Mouse (Mus musculus) liver, embryonic 13.5 days (tissue): ENCODE data around the gene Wwox. TPM values are rescaled to one million over a fixed set of nuclear protein-coding genes. Genes with fewer than 3 reads are reported as not detected.

ENCODE experiments used
- ATAC-seq: fragments of 200-750 bp; cut with Nextera tagmentation; 2 replicates; pipeline ENCODE4 v1.8.0; 2017; ENCODE audit warnings: low read depth, mild to moderate bottlenecking, moderate number of reproducible peaks, moderate library complexity
- DNase-seq: peaks from one replicate; pipeline ENCODE4 v3.0.0; 2022
- H3K27ac ChIP-seq: fragments of 300-500 bp; sonication (generic); 2 replicates; pipeline ENCODE4 v1.5.1; 2015; ENCODE audit warnings: moderate library complexity, mild to moderate bottlenecking, inconsistent platforms
- H3K27me3 ChIP-seq: fragments of 300-500 bp; sonication (generic); 2 replicates; pipeline ENCODE4 v1.6.1; 2015; ENCODE audit warnings: mild to moderate bottlenecking, inconsistent platforms
- H3K36me3 ChIP-seq: fragments of 300-500 bp; sonication (generic); 2 replicates; pipeline ENCODE4 v1.6.1; 2015; ENCODE audit warnings: mild to moderate bottlenecking, inconsistent platforms
- H3K4me1 ChIP-seq: fragments of 300-500 bp; sonication (generic); replicated peaks from 2 replicates; pipeline ENCODE4 v1.6.1; 2015; ENCODE audit warnings: inconsistent platforms
- H3K4me2 ChIP-seq: fragments of 300-500 bp; sonication (generic); 2 replicates; pipeline ENCODE4 v1.6.1; 2015; ENCODE audit warnings: inconsistent platforms, mild to moderate bottlenecking, moderate library complexity
- H3K4me3 ChIP-seq: fragments of 300-500 bp; sonication (generic); replicated peaks from 2 replicates; pipeline ENCODE4 v1.5.1; 2015; ENCODE audit warnings: mild to moderate bottlenecking, inconsistent platforms
- H3K9ac ChIP-seq: fragments of 300-500 bp; sonication (generic); 2 replicates; pipeline ENCODE4 v1.6.1; 2015; ENCODE audit warnings: mild to moderate bottlenecking, inconsistent platforms
- H3K9me3 ChIP-seq: fragments of 300-500 bp; sonication (generic); replicated peaks from 2 replicates; pipeline ENCODE4 v1.6.1; 2016; ENCODE audit warnings: inconsistent platforms
- WGBS: fragments of 180-500 bp; shearing (Covaris S2); methylation state at CpG from one replicate; pipeline ENCODE4 v1.1.7; 2015; ENCODE audit not compliant: insufficient replicate concordance; 5-methylcytosine and 5-hydroxymethylcytosine counted together
- polyA plus RNA-seq: library from polyadenylated mRNA; unstranded; fragments of >200 nt; fragmentation: Nextera tagmentation; extraction: Ambion mirVana; gene quantifications from 2 replicates; pipeline ENCODE4 v1.2.1, GENCODE M21; 2015

Wwox gene
- polyA plus RNA-seq, 1 experiment from 2014 or later, result 4.0 TPM

DNA sequence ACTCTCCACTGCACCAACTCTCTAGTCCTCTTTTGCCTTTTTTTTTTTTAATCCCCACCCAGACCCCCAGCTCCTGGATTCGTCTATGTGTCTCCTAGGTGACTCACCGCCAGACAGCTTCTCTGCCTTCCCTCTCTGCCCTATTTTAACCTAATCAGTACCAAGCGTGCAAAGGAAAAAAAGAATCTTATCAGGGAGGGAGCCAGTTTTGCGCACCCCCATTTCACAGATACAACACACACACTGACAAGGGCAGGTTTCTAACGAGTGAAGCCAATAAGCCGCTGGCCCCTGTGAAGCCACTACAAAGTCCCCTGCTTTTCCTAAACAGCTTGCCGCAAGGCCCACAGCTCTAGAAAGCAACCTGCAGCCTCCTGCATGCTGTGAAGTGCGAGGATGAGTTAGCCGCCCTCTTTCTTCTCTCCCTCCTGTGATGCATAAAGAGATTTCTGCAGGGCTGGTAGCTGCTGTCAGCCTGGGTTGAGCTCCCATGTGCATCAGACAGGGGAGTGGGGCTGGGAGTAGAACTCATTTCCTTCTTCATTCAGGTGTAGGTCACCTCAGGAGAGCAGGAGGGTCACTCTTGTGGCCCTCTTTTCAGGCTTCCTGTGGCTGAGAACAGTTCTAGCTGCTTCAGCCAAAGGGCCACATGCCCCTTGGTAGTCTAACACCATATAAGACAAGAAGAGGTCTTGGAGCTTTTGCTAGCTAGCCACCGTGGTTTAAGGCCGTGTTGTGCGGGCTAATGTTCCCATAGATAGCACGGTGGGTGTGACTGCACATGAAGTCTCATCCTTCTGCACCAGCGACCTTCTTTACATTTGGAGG lies 439.2 kb downstream of the Wwox start:
- Histone ChIP-seq H3K4me3 (peak overlapping the region; percentile 20; the same call in 1 of the 2 replicates), H3K27me3 (no peaks in the 10 kb centered on the region), H3K4me1 (peaks cover 86% of the 10 kb centered on the region), H3K9me3 (no peaks in the 10 kb centered on the region), H3K9ac (peak overlapping the region; percentile 58), H3K36me3 (no peaks in the 10 kb centered on the region), H3K27ac (peak overlapping the region; percentile 95), H3K4me2 (peak overlapping the region; percentile 63)
- ATAC-seq (peak; percentile 58), DNase-seq (peak; percentile 57)
- 24% methylated on average over 14 of the region's 14 CpGs for WGBS

DNA sequence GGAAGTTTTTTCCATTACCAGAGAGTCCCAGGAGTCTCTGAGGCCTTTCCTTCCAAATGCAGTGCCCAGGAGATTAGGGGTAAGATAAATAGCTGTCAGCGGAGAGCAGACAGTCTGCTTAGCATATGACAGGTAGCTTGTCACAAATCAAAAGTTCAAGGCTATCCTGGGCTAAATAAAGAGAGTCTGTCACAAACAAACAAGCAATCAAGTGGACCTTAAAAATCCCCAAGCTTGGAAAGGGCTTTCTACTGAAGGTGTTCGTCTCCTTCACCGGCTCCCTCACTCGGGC lies 439.8 kb downstream of the Wwox start:
- Histone ChIP-seq H3K36me3 (no peaks in the 10 kb centered on the region), H3K9ac (peak overlapping the region; percentile 58), H3K4me3 (peak overlapping the region; percentile 20; the same call in 1 of the 2 replicates), H3K4me2 (peak overlapping the region; percentile 63), H3K9me3 (no peaks in the 10 kb centered on the region), H3K4me1 (peaks cover 91% of the 10 kb centered on the region), H3K27ac (peak overlapping the region; percentile 95), H3K27me3 (no peaks in the 10 kb centered on the region)
- 11% methylated on average over 4 of the region's 4 CpGs for WGBS
- ATAC-seq (no peak), DNase-seq (no peak)

DNA sequence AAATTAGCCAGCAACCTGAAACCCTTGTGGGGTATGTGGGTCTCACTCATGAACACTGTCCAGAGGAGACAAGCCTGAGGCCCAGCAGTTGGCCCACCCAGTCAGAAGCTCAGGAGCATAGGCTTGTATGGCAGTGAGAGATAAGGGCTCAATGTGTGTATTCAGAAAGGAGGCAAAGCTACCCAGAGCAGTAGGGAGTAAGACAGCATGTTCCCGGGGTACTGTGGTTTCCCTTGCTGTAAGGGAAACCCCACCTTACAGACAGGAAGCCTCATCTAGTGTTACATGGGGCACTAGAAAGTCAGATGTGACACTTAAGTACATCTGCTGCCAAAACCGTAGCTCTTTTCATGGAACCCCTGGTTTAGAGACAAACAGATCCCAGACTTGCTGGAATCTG lies 440.2 kb downstream of the Wwox start:
- 12% methylated on average over 2 of the region's 2 CpGs for WGBS
- H3K9me3 ChIP-seq, result no peaks in the 10 kb centered on the region
- 0 out of 2 replicates have a peak overlapping the region, but pooled peaks have one; percentile 20 for H3K4me3 ChIP-seq
- H3K4me1 ChIP-seq, result peaks cover 91% of the 10 kb centered on the region
- peak overlapping the region; percentile 95 for H3K27ac ChIP-seq
- peak overlapping the region; percentile 64 for H3K9ac ChIP-seq
- peak overlapping the region; percentile 63 for H3K4me2 ChIP-seq
- no peaks in the 10 kb centered on the region for H3K36me3 ChIP-seq
- H3K27me3 ChIP-seq, result no peaks in the 10 kb centered on the region
- ATAC-seq (peak; percentile 96), DNase-seq (peak; percentile 71)

DNA sequence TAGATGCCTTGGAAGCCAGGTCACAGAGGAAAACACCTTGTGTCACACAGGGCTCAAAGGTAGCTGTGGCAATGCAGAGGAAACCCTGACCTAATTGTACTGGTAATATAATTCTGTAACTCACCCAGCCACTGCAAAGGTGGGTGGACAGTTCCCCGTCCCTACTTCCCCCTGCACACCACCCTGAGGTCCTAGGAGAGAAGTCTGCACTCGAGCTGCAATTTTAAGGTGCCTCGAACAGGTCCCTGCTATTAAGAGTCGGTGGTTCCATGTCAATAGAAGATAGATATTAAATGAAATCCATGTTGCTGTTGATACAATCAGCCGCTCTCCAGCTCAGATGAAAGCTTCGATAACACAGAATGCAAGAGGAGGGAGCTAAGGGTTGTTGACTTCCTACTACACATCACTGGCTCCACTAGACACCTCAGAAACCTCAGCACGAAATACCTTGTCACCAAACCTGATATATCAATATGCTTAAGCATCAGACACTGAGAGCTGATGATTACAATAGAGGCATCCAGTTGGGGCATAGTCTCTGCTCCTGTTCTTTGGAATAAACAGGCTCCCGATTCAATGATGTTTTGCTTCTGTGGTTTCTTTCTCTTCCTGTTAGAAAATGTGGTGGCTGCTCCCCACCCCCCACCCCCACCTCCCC lies 441.1 kb downstream of the Wwox start:
- peak overlapping the region; percentile 64; the same call in 1 of the 2 replicates for H3K9ac ChIP-seq

DNA sequence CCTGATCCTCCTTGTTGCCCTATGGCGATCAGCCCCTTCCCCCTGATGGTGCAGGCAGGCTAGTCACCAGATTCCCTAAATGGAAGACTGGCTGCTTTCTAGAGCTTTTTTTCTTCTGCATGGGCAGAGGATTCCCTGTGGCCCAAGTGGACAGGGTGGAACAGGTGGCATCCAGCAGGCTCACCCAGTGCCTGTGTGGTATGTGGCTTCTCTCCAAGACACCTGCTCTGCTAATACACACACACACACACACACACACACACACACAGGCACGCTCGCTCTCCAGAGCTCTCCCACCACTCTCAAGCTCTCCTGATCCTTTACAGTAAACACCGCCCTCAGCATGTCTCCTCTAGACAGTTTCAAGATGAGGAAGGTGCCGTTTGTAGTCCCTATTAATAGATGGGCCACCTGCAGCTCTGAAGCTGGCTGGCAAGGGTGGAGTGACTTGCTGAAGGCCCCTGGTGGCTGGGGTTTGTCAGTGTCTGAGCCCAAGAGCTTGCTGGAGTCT lies 442.5 kb downstream of the Wwox start:
- Histone ChIP-seq H3K9me3 (no peaks in the 10 kb centered on the region), H3K27ac (peak overlapping the region; percentile 95), H3K4me2 (peak overlapping the region; percentile 3; the same call in 1 of the 2 replicates), H3K9ac (0 out of 2 replicates have a peak overlapping the region, but pooled peaks have one; percentile 26), H3K27me3 (no peaks in the 10 kb centered on the region), H3K36me3 (no peaks in the 10 kb centered on the region), H3K4me3 (no peak overlapping the region), H3K4me1 (peaks cover 70% of the 10 kb centered on the region)
- WGBS, result 47% methylated on average over 5 of the region's 5 CpGs
- no peak for ATAC-seq
- no peak for DNase-seq

More for the DNA sequence above, 441.1 kb downstream of the Wwox start:
- peak overlapping the region; percentile 95 for H3K27ac ChIP-seq
- H3K36me3 ChIP-seq, result no peaks in the 10 kb centered on the region
- no peaks in the 10 kb centered on the region for H3K27me3 ChIP-seq
- no peaks in the 10 kb centered on the region for H3K9me3 ChIP-seq
- H3K4me1 ChIP-seq, result peaks cover 83% of the 10 kb centered on the region
- DNase-seq (no peak), ATAC-seq (no peak)
- peak overlapping the region; percentile 63; the same call in 1 of the 2 replicates for H3K4me2 ChIP-seq
- H3K4me3 ChIP-seq, result no peak overlapping the region
- 25% methylated on average over 8 of the region's 8 CpGs for WGBS

DNA sequence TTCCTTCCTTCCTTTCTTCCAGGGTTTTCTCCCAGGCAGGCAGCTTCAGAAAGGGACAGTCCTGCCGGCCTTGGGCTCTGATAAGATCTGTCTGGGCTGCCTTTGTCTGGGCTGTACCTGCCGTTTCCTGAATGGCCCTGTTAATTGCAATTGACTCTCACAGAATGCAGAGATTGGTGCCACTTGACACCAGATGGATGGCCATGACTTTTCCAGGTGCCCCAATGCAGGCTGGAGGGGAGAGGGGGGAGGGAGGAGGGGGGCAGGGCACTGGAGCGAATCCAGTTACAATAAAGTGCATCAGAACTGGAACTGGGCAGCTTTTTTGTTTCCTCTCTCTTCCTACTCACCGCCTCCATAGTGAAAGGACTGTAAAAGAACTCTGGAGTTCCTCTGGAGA lies 443.0 kb downstream of the Wwox start:
- no peaks in the 10 kb centered on the region for H3K36me3 ChIP-seq
- no peak overlapping the region for H3K4me2 ChIP-seq
- WGBS, result 42% methylated on average over 4 of the region's 4 CpGs
- peaks cover 64% of the 10 kb centered on the region for H3K4me1 ChIP-seq
- no peak overlapping the region for H3K9ac ChIP-seq
- H3K27ac ChIP-seq, result peak overlapping the region; percentile 95; the same call in 1 of the 2 replicates
- H3K4me3 ChIP-seq, result no peak overlapping the region
- no peak for ATAC-seq
- H3K9me3 ChIP-seq, result no peaks in the 10 kb centered on the region
- DNase-seq, result no peak
- no peaks in the 10 kb centered on the region for H3K27me3 ChIP-seq

DNA sequence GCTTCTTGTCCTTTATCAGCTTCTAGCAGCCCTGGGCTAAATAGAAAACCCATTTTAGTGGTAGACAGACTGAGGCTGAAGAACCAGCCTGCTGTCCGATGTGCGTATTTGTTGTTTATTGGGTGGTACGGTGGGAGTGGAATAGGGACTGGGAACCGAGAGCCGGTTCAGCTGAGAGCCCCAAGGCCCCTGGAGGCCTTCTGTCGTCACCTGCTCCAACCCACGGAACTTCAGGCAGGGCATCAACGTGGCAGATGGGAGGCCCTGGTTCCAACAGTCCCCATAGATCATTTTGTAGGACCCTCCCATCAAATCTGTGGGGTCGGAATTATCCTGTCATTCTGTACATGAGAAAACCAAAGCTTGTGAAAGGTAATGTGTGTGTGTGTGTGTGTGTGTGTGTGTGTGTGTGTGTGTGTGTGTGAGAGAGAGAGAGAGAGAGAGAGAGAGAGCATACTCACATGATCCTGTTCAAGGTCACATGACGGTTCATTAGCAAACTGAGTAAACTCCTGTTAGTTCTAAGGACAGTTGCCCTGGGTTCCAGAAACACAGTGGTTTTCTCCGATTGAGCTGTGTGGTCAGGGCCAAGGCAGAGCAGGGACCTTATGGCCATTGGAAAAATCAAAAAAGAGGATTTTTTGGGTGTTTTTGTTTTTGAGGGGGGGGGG lies 443.6 kb downstream of the Wwox start:
- WGBS, result 77% methylated on average over 11 of the region's 11 CpGs
- Histone ChIP-seq H3K36me3 (no peaks in the 10 kb centered on the region), H3K9ac (peak overlapping the region; percentile 17; the same call in 1 of the 2 replicates), H3K9me3 (no peaks in the 10 kb centered on the region), H3K27ac (no peak overlapping the region), H3K27me3 (no peaks in the 10 kb centered on the region), H3K4me2 (no peak overlapping the region), H3K4me1 (peaks cover 59% of the 10 kb centered on the region), H3K4me3 (no peak overlapping the region)
- DNase-seq (no peak), ATAC-seq (no peak)

DNA sequence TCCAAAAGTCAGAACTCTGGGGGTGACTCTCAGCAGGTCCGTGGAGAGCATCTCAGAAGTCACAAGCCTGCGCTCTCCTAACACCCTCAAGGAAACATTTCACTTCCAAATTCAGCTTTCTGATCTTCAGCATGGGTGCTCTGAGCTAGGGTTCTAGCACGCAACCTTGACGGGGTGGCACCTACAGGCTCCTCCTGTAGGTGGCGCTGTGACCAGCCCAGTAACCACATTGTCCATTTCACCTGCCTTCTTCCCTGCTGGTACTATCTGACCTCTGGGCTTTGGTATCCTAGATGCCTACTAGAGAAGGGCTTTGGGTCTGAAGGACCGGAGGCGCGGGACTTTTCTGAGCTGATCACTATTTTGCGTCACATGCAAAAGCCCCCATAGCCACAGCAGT lies 444.5 kb downstream of the Wwox start:
- H3K27me3 ChIP-seq, result no peaks in the 10 kb centered on the region
- WGBS, result 70% methylated on average over 9 of the region's 9 CpGs
- H3K36me3 ChIP-seq, result no peaks in the 10 kb centered on the region
- DNase-seq (no peak), ATAC-seq (no peak)
- no peak overlapping the region for H3K4me2 ChIP-seq
- H3K4me1 ChIP-seq, result peaks cover 50% of the 10 kb centered on the region
- H3K9me3 ChIP-seq, result no peaks in the 10 kb centered on the region
- H3K27ac ChIP-seq, result no peak overlapping the region
- H3K9ac ChIP-seq, result no peak overlapping the region
- no peak overlapping the region for H3K4me3 ChIP-seq

DNA sequence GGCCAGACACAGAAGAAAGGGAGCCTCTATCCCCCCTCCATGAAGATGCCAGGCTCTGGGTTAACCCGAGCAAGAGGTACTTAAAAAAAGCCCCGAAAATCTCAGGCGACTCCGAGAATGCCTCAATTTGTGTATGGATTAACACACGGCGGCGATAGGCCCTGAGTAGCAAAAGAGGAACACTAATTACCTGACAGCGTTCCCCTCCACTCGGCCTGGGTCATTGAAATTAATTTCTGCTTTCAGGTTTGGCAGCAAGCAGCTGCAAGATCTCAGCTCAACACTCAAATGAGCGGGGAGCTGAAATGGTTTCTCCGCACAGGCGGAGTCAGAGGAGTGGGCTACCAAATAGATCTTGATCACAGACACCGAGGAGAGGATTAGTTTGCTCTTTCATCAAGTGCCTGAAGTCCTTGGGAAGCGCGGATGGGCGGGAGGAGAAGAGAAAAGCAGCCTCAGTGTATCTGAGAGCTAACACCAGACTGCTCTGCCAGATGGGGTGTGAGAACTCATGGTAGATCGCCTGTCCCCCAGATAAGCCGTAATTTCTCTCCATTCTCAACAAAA lies 445.7 kb downstream of the Wwox start:
- H3K9ac ChIP-seq, result no peak overlapping the region
- H3K27ac ChIP-seq, result no peak overlapping the region
- WGBS, result 66% methylated on average over 18 of the region's 18 CpGs
- DNase-seq (no peak), ATAC-seq (no peak)
- no peaks in the 10 kb centered on the region for H3K27me3 ChIP-seq
- no peak overlapping the region for H3K4me2 ChIP-seq
- peaks cover 38% of the 10 kb centered on the region for H3K4me1 ChIP-seq
- H3K4me3 ChIP-seq, result no peak overlapping the region
- no peaks in the 10 kb centered on the region for H3K9me3 ChIP-seq
- no peaks in the 10 kb centered on the region for H3K36me3 ChIP-seq

DNA sequence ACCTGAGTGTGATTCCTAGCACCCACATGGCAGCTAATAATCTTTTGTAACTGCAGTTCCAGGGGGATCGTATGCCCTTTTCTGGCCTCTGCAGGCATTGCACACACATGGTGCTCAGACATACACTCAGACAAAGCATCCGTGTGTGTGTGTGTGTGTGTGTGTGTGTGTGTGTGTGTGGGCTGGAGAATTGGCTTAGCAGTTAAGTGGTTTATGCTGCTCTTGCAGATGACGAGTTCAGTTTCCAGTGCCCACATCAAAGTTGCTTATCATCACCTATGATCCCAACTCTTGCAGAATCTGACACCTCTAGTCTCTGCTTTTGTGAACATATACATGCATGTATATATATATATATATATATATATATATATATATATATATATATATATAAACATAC lies 448.9 kb downstream of the Wwox start:
- no peaks in the 10 kb centered on the region for H3K27me3 ChIP-seq
- 70% methylated on average over 3 of the region's 3 CpGs for WGBS

More for the DNA sequence above, 448.9 kb downstream of the Wwox start:
- H3K4me3 ChIP-seq, result no peak overlapping the region
- ATAC-seq, result no peak
- H3K4me2 ChIP-seq, result no peak overlapping the region
- H3K36me3 ChIP-seq, result no peaks in the 10 kb centered on the region
- no peaks in the 10 kb centered on the region for H3K9me3 ChIP-seq
- peaks cover 8% of the 10 kb centered on the region for H3K4me1 ChIP-seq
- H3K27ac ChIP-seq, result no peak overlapping the region
- no peak for DNase-seq
- no peak overlapping the region for H3K9ac ChIP-seq
